Mouse (Mus musculus): ENCODE measurements around the gene Tent4b.

DNA sequence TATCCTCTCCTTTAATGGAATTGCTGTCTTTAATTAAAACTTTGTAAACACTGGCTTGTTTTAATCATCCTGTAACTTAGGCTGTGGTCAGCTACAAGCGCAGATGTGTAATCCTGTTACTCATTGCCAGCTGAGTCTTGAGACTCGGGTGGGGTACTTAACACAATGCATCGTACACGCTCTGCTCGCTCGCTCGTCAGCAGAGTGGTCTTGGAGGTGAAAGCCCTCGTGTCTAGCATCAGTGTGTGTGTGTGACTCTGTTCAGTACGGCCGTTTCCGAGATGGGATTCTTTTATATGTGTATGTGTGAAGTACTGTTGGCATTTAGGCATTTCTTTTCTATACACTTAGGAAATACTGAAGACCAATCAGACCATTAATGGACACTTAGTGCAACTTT is 59.5 kb downstream of the Tent4b start:
- no peak for TF ChIP-seq CTCF (IDR thresholded peaks at IDR 0.05; ENCODE audit: low read depth)
- TF ChIP-seq EP300 (IDR thresholded peaks at IDR 0.05; ENCODE audit: low read depth) = no peak

All from liver, postnatal 0 days (tissue).